Mouse (Mus musculus) adrenal gland (tissue): ENCODE data around the gene Serpine2.

Experiments used
- intact Hi-C: fragments of 180-260 bp; cut with DNase I; formaldehyde crosslinking; loops from one replicate; pipeline ENCODE4 v1.15.1; 2025

Serpine2 gene

GRCm38 (mm10) chr1:79819296-79819879 lies 41.6 kb downstream of the Serpine2 start:
- intact Hi-C loops = no loop called here

GRCm38 (mm10) chr1:79815446-79815845 lies 45.5 kb downstream of the Serpine2 start:
- intact Hi-C loops = no loop called here

GRCm38 (mm10) chr1:79809447-79809846 lies 51.5 kb downstream of the Serpine2 start:
- intact Hi-C loops = loop anchor here (10.0 kb wide), 1 partner anchor 515 kb away; no protein-coding TSS in a partner anchor

GRCm38 (mm10) chr1:79806865-79807264 lies 54.1 kb downstream of the Serpine2 start:
- intact Hi-C loops = loop anchor here (10.0 kb wide), 1 partner anchor 512 kb away; no protein-coding TSS in a partner anchor

GRCm38 (mm10) chr1:79803614-79804013 lies 57.4 kb downstream of the Serpine2 start:
- intact Hi-C loops = loop anchor here (5.0 to 10.0 kb wide), 2 partner anchors 294 to 509 kb away; no protein-coding TSS in a partner anchor

- intact Hi-C loops = loop anchor here (5.0 to 10.0 kb wide), 2 partner anchors 294 to 508 kb away; no protein-coding TSS in a partner anchor
These were observed 58.0 kb downstream of the Serpine2 start for GRCm38 (mm10) chr1:79802858-79803427.

GRCm38 (mm10) chr1:79797084-79797483 lies 63.9 kb downstream of the Serpine2 start:
- intact Hi-C loops = no loop called here

- intact Hi-C loops = loop anchor here (2.0 to 5.0 kb wide), 2 partner anchors 318 to 391 kb away; no protein-coding TSS in a partner anchor
These were observed 74.6 kb downstream of the Serpine2 start for GRCm38 (mm10) chr1:79786267-79786927.

- intact Hi-C loops = loop anchor here (5.0 kb wide), 1 partner anchor 85 kb away; no protein-coding TSS in a partner anchor
These were observed 78.5 kb downstream of the Serpine2 start for GRCm38 (mm10) chr1:79782433-79782832.

- intact Hi-C loops = no loop called here
These were observed 83.0 kb downstream of the Serpine2 start for GRCm38 (mm10) chr1:79778011-79778410.

GRCm38 (mm10) chr1:79775927-79776458 lies 85.0 kb downstream of the Serpine2 start, which contains the start of the genes Mrpl44 and Wdfy1:
Gene Mrpl44, plus strand, starts transcription at chr1:79776018.
Gene Wdfy1, minus strand, starts transcription at chr1:79776143.
- intact Hi-C loops = no loop called here

- intact Hi-C loops = no loop called here
These were observed 86.7 kb downstream of the Serpine2 start for GRCm38 (mm10) chr1:79774164-79774780.

GRCm38 (mm10) chr1:79768231-79768630 lies 92.7 kb downstream of the Serpine2 start:
- intact Hi-C loops = no loop called here

GRCm38 (mm10) chr1:79764483-79764882 lies 96.5 kb downstream of the Serpine2 start:
- intact Hi-C loops = no loop called here

GRCm38 (mm10) chr1:79764031-79764430 lies 96.9 kb downstream of the Serpine2 start:
- intact Hi-C loops = no loop called here

- intact Hi-C loops = no loop called here
These were observed 98.4 kb downstream of the Serpine2 start for GRCm38 (mm10) chr1:79762282-79763250.

- intact Hi-C loops = no loop called here
These were observed 99.1 kb downstream of the Serpine2 start for GRCm38 (mm10) chr1:79761917-79762271.

GRCm38 (mm10) chr1:79761106-79761916 lies 99.7 kb downstream of the Serpine2 start:
- intact Hi-C loops = no loop called here

GRCm38 (mm10) chr1:79760656-79761055 lies 100.3 kb downstream of the Serpine2 start:
- intact Hi-C loops = no loop called here
